Comparison of ENCODE assay signal across 15 mouse cellular contexts in genomic region chr3:40002838-40003237, GRCm38 (mm10).
DNase-seq lines count a peak whose midpoint lies in the region; TF ChIP-seq lines count a peak whose summit lies in the region.
"Had no signal": no experiment of that assay in that cellular context is flagged by ENCODE, and none has a peak within 500 bp of the region (broad histone marks: within the 10 kb centered on the region; RNA-seq: fewer than 3 reads in every experiment).

No protein-coding gene starts in this region.

- peak overlapping the region; percentile 84 for H3K27ac ChIP-seq in layer of hippocampus, adult 2 months

- TF ChIP-seq CTCF in layer of hippocampus, adult 2 months (conservative IDR thresholded peaks at IDR 0.05): no peak

- H3K4me3 ChIP-seq in layer of hippocampus, adult 2 months: no peak overlapping the region

- no peak for DNase-seq in layer of hippocampus, adult 2 months (ENCODE audit: low spot score in 2 of 2)
- DNase-seq in layer of hippocampus, adult 9-11 months: no peak
- DNase-seq in 416B (ENCODE audit: low read depth): peak; percentile 16
- no peak for DNase-seq in thymus, postnatal 36 days
- DNase-seq: adrenal gland, adult 2 months; adrenal gland, adult 8-10 months; adrenal gland, postnatal 10 days; adrenal gland, postnatal 14 days; adrenal gland, postnatal 25 days; adrenal gland, postnatal 36 days; B cell, adult 2 months; cerebellum, adult 11 months; cerebellum, adult 11-12 months; cerebellum, adult 18-20 months; cerebellum, adult 2 months had no signal
